Mouse (Mus musculus): ENCODE results near the gene Bms1.

DNA sequence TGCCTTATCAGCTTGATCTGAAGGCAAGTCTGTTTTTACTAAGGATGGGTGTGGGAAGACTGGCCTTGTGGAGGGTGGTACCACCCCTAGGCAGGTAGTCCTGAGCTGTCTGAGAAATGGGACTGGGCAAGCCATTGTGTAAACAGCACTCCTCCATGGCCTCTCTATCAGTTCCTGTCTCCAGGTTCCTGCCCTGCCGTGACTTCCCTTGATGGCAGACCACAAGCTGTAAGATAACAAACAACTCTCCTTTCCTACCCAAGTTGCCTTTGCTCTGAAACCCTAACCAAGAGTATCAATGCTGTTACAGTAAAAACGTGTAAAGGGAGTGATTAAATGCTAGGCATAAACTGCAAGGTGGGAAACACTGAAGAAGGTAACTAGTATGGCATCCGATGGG is 38.6 kb downstream of the Bms1 start:
- no peak for TF ChIP-seq CTCF (IDR thresholded peaks at IDR 0.05; ENCODE audit: extremely low read depth, insufficient read depth, low read length)
- no peak for TF ChIP-seq POLR2A (IDR thresholded peaks at IDR 0.05; ENCODE audit: extremely low read depth, insufficient read depth, low read length)

All from cortical plate, adult 2 months (tissue).